Mouse (Mus musculus): Measurements from ENCODE around the gene Rbm3.
"Not testable (repeated sequence)": the region's sequence is repeated elsewhere in the genome, so short reads cannot be mapped to it uniquely, and the experiment has no call there.

Rbm3 gene

DNA sequence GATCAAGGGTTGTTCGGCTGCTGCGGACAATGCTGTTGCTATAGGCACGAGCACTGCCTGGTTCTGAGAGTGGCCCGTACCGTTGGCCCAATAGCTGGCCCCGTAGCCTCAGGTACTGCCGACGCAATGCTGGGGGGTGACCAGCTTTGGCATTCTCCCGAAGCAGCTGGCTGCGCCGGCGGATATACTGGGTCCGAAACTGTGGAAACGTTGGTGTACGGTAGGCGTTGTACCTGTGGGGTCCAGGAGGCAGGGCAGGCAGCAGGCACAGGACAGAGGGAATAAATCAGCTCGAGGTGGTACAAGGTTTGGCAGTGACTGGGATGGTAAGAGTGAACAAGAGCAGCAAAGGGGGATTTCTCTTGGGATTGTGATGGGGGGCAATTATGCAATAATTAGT, 14.3 kb downstream of the Rbm3 start:
- no peak for DNase-seq (ENCODE audit: low spot score in 2 of 2)

DNA sequence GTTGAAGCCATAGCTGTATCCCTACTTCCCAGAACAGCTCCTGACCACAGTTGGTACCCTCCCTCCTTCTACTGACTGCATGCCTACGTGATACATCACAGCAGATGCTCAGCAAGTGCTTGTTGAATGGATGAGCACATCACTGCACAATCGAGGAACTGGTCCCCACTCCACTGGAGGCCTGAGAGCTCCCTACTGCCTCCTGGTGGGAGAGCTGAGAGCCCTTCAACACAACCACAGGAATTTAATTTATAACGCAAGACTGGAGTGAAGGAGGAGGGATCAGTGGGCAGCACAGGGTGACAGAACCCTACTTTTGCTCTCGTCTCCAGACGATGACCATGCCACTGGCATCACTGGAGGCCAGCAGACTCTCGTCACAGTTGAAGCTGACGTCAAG, 20.4 kb downstream of the Rbm3 start:
- DNase-seq (ENCODE audit: low spot score in 2 of 2), result no peak

- DNase-seq (ENCODE audit: low spot score in 2 of 2), result no peak
Observed at GRCm38 (mm10) chrX:8123821-8124470, 21.7 kb downstream of the Rbm3 start.

- DNase-seq (ENCODE audit: low spot score in 2 of 2), result no peak
Observed at GRCm38 (mm10) chrX:8117264-8117663, 28.4 kb downstream of the Rbm3 start.

GRCm38 (mm10) chrX:8115275-8115674, 30.4 kb downstream of the Rbm3 start:
- DNase-seq (ENCODE audit: low spot score in 2 of 2), result no peak

DNA sequence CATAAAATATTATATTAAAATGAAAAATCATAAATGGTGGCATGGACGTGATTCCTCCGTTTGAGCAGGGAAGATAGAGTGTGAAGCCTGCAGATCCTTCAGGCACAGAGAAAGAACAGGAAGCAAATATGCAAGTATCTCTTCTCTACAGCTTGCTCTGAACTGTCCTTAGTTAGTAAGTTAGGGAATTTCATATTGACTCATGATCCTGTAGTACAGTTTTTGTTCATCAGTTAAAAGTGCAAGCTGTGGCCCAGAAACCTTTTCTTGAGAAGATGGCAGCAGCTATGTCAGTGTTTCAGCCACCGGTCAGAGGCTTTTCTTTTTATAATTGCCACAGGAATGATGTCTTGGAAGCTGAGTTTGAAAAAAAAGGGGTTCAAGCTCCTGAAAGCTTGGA, 40.7 kb downstream of the Rbm3 start:
- DNase-seq (ENCODE audit: low spot score in 2 of 2), result no peak

- DNase-seq (ENCODE audit: low spot score in 2 of 2), result peak in 1 of 2 experiments; percentile 28
Observed at GRCm38 (mm10) chrX:8102213-8102668, 43.4 kb downstream of the Rbm3 start.

DNA sequence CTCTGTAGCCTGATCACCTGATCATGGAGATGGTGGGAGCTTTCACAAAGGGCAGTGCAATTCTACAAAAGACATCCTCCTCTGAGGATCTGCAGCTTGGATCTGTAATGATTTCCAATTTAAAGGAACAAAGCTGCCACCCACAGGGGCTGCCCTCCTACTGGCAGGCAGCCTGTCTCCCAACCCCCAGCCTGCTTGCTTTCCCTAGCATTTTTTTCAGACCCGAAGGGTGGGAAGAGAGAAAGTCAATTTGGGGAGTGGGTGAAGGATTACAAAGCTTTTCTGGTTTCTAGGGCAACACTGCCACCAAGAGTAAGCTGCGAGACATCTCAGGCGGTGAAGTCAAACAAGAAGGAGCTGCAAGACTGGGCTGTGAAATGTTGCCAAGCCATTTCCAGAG, 44.7 kb downstream of the Rbm3 start:
- no peak for DNase-seq (ENCODE audit: low spot score in 2 of 2)

GRCm38 (mm10) chrX:8099435-8099834, 46.2 kb downstream of the Rbm3 start:
- no peak for DNase-seq (ENCODE audit: low spot score in 2 of 2)

DNA sequence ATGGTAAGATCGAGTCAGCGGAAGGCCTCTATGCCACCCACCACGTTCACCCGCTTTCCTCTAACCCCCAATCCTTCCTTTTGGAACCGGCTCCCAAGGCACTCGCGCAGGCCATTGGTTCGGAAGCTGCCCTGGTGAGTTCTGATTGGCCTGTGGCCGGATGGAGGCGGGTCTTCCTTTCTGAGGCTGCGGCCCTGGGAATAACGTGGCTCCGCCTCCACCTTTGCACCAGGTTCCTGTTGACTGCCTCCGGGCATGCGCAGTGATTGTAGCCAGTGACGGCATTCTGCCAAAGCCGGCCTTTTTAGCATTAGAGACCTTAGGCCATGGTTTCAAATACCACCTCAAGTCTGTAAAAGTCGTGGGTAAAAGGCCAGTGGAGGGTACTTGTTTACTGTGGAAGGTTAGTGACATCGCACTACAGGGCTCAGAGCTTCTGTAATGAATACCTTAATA, 48.9 kb downstream of the Rbm3 start:
- peak; percentile 96 to 97 for DNase-seq (ENCODE audit: low spot score in 2 of 2)

- DNase-seq (ENCODE audit: low spot score in 2 of 2), result peak; percentile 83 to 92
Observed at GRCm38 (mm10) chrX:8096068-8096786, 49.5 kb downstream of the Rbm3 start.

DNA sequence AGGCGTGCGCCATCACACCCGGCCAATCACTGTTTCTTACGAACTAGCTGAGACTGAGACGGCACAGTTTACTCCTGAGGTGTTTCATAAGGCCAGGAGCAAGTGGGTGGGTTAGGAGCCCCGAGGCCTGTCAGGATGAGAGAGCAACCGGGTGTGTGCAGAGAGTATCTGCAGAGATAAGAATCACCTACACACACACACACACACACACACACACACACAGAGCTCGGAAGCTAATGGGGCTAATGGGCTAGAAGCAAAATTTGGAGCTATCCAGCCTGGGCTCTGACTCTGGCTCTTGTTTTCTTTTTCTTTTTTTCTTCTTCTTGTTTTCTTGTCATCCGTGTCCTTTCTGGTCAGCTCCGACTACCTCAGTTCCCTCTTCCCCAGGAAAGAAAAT, 50.1 kb downstream of the Rbm3 start:
- DNase-seq (ENCODE audit: low spot score in 2 of 2), result no peak

DNA sequence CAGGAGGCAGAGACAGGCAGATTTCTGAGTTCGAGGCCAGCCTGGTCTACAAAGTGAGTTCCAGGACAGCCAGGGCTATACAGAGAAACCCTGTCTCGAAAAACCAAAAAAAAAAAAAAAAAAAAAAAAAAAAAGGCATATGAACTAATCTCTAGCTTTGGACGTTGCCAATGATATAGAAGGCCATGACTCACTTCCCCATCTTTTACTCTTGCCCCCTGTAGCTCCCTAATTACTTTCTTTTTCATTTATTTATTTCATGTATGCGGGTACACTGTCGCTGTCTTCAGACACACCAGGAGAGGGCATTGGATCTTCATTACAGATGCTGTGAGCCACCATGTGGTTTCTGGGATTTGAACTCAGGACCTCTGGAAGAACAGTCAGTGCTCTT, 54.7 kb downstream of the Rbm3 start:
- not testable (repeated sequence) for DNase-seq (ENCODE audit: low spot score in 2 of 2)

GRCm38 (mm10) chrX:8090346-8090953, 55.2 kb downstream of the Rbm3 start, which contains the start of gene Was:
TSS of gene Was (minus strand) at chrX:8090498.
- peak; percentile 45 to 72 for DNase-seq (ENCODE audit: low spot score in 2 of 2)

DNA sequence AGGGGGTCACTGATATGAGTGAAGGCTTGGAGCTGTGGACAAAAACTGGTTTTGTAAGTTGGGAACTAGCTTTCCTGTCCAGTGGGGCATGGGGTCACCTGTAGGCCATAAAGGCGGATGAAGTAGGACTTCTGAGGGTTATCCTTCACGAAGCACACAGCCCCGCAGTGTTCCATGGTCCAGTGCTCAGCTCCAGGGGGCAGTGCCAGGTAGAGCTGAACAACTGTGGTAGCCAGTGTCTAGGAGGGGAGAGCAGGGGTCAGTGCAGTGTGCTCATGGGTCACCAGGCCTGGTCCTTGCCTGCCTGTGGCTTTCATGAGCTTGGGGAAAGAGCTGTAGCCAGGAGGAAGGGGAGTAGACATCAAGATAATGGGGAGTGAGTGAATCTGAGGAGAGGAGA, 55.9 kb downstream of the Rbm3 start:
- no peak for DNase-seq (ENCODE audit: low spot score in 2 of 2)
